In the genomic region with DNA sequence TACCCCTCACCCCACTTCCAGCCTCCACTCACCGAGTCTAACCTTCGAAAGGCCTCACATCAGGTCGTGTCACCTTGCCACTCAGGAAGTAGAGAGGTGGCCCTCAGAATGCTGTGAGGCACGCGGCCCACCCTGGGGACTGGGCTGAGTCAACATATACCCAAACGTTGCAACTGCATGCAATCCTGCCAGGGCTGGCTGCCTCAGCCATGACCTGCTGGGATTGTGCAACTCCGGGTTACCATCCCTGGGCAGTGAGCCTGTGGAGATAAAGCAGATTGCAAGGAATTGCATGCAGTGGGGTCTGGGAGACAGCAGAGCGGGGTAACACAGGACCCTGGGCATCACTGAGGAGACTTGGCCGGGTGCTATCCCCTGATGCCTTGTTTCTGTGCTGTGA, we compare ENCODE assay signal across 18 mouse cellular contexts. TPM values are rescaled to one million over a fixed set of nuclear protein-coding genes. Genes with fewer than 3 reads are reported as not detected.
DNase-seq lines count a peak whose midpoint lies in the region; ATAC-seq and TF ChIP-seq lines count a peak whose summit lies in the region.
"Had no signal": no experiment of that assay in that cellular context is flagged by ENCODE, and none has a peak within 500 bp of the region (broad histone marks: within the 10 kb centered on the region; RNA-seq: fewer than 3 reads in every experiment).

No protein-coding gene starts in this region.

- no peaks in the 10 kb centered on the region for H3K9me3 ChIP-seq in liver, embryonic 12.5 days (replicated peaks)
- no peaks in the 10 kb centered on the region for H3K9me3 ChIP-seq in hindbrain, embryonic 13.5 days
- H3K9me3 ChIP-seq in lung, postnatal 0 days (ENCODE audit: low read length), result no peaks in the 10 kb centered on the region
- H3K9me3 ChIP-seq in forebrain, embryonic 10.5 days, result no peaks in the 10 kb centered on the region
- H3K9me3 ChIP-seq: embryonic facial prominence, embryonic 13.5 days; G1E; heart, embryonic 12.5 days; neural tube, embryonic 12.5 days had no signal

- no peak overlapping the region for H3K27ac ChIP-seq in liver, embryonic 12.5 days
- no peak overlapping the region for H3K27ac ChIP-seq in hindbrain, embryonic 13.5 days
- no peak overlapping the region for H3K27ac ChIP-seq in lung, postnatal 0 days (ENCODE audit: low read length)
- no peak overlapping the region for H3K27ac ChIP-seq in forebrain, embryonic 10.5 days
- H3K27ac ChIP-seq: embryonic facial prominence, embryonic 13.5 days; neural tube, embryonic 12.5 days had no signal

- H3K4me1 ChIP-seq in liver, embryonic 12.5 days, result peaks cover 49% of the 10 kb centered on the region
- no peaks in the 10 kb centered on the region for H3K4me1 ChIP-seq in hindbrain, embryonic 13.5 days (replicated peaks)
- no peaks in the 10 kb centered on the region for H3K4me1 ChIP-seq in lung, postnatal 0 days (ENCODE audit: insufficient read depth, low read depth, low read length)
- H3K4me1 ChIP-seq in forebrain, embryonic 10.5 days, result no peaks in the 10 kb centered on the region
- H3K4me1 ChIP-seq: embryonic facial prominence, embryonic 13.5 days; neural tube, embryonic 12.5 days had no signal

- H3K4me3 ChIP-seq in liver, embryonic 12.5 days, result no peak overlapping the region
- no peak overlapping the region for H3K4me3 ChIP-seq in hindbrain, embryonic 13.5 days
- H3K4me3 ChIP-seq in lung, postnatal 0 days (ENCODE audit: low read depth, low read length), result no peak overlapping the region
- no peak overlapping the region for H3K4me3 ChIP-seq in forebrain, embryonic 10.5 days
- H3K4me3 ChIP-seq: embryonic facial prominence, embryonic 13.5 days; heart, embryonic 12.5 days; neural tube, embryonic 12.5 days had no signal

- peaks cover 49% of the 10 kb centered on the region for H3K36me3 ChIP-seq in liver, embryonic 12.5 days
- H3K36me3 ChIP-seq in hindbrain, embryonic 13.5 days, result peaks cover 41% of the 10 kb centered on the region
- no peaks in the 10 kb centered on the region for H3K36me3 ChIP-seq in lung, postnatal 0 days (ENCODE audit: insufficient read depth, low read length)
- H3K36me3 ChIP-seq in forebrain, embryonic 10.5 days (replicated peaks), result peaks cover 86% of the 10 kb centered on the region

- no peaks in the 10 kb centered on the region for H3K27me3 ChIP-seq in liver, embryonic 12.5 days (replicated peaks)
- H3K27me3 ChIP-seq in hindbrain, embryonic 13.5 days, result no peaks in the 10 kb centered on the region
- H3K27me3 ChIP-seq in lung, postnatal 0 days (replicated peaks; ENCODE audit: insufficient read depth, low read length), result no peaks in the 10 kb centered on the region
- no peaks in the 10 kb centered on the region for H3K27me3 ChIP-seq in forebrain, embryonic 10.5 days (ENCODE audit: poor library complexity, severe bottlenecking)
- H3K27me3 ChIP-seq: embryonic facial prominence, embryonic 13.5 days; heart, embryonic 12.5 days; neural tube, embryonic 12.5 days had no signal

- 69% methylated on average over 9 of the region's 9 CpGs for WGBS in liver, embryonic 12.5 days (ENCODE audit: insufficient replicate concordance)
- 92% methylated on average over 9 of the region's 9 CpGs for WGBS in hindbrain, embryonic 13.5 days
- 82% methylated on average over 9 of the region's 9 CpGs for WGBS in lung, postnatal 0 days
- 94% methylated on average over 9 of the region's 9 CpGs for WGBS in forebrain, embryonic 10.5 days

- no peak overlapping the region for H3K4me2 ChIP-seq in liver, embryonic 12.5 days
- H3K4me2 ChIP-seq in hindbrain, embryonic 13.5 days, result no peak overlapping the region
- no peak overlapping the region for H3K4me2 ChIP-seq in lung, postnatal 0 days (replicated peaks; ENCODE audit: low read depth, low read length)
- H3K4me2 ChIP-seq: embryonic facial prominence, embryonic 13.5 days; heart, embryonic 12.5 days; neural tube, embryonic 12.5 days had no signal

- peak; percentile 34; the same call in 1 of the 2 replicates for ATAC-seq in liver, embryonic 12.5 days
- ATAC-seq in hindbrain, embryonic 13.5 days (ENCODE audit: low FRiP score), result no peak
- no peak for ATAC-seq in lung, postnatal 0 days

- DNase-seq in ovary, adult 18-20 months (ENCODE audit: low spot score), result peak; percentile 59
- no peak for DNase-seq in ovary, postnatal 14 days (ENCODE audit: low spot score)
- peak; percentile 83 for DNase-seq in adrenal gland, postnatal 10 days
- no peak for DNase-seq in thymus, postnatal 25 days
- no peak for DNase-seq in lung, postnatal 0 days (ENCODE audit: low spot score)
- DNase-seq in forebrain, embryonic 10.5 days (ENCODE audit: extremely low spot score, low spot score), result no peak
- DNase-seq: cerebellum, adult 2 months; gastrocnemius, postnatal 14 days; heart, postnatal 4 days; lung, adult 2 months; midbrain, embryonic 14.5 days; thymus, postnatal 4 days had no signal

- no peak for TF ChIP-seq CTCF in lung, postnatal 0 days (IDR thresholded peaks at IDR 0.05)

- no peak for TF ChIP-seq EP300 in lung, postnatal 0 days (IDR thresholded peaks at IDR 0.05)

- H3K9ac ChIP-seq in liver, embryonic 12.5 days, result no peak overlapping the region
- H3K9ac ChIP-seq in hindbrain, embryonic 13.5 days, result no peak overlapping the region
- H3K9ac ChIP-seq in lung, postnatal 0 days (replicated peaks; ENCODE audit: low read depth), result no peak overlapping the region
- H3K9ac ChIP-seq: embryonic facial prominence, embryonic 13.5 days; heart, embryonic 12.5 days; neural tube, embryonic 12.5 days had no signal

RNA-seq across cellular contexts. Expression of a gene that starts 11.2 kb away (rescaled TPM):
- 10 to 100 TPM; 31.6 to 37.1 TPM for total RNA-seq in adrenal gland, postnatal 10 days (2021)
- polyA plus RNA-seq in liver, embryonic 12.5 days (2016; fragmentation: Nextera tagmentation; extraction: Ambion mirVana), result 44.0 and 44.1 TPM in 2 replicates
- 31.4 and 35.6 TPM in 2 replicates for polyA plus RNA-seq in hindbrain, embryonic 13.5 days (2015; fragmentation: Nextera tagmentation; extraction: Ambion mirVana)
- 12.8 and 13.3 TPM in 2 replicates for polyA plus RNA-seq in lung, postnatal 0 days (2015; fragmentation: Nextera tagmentation; extraction: Ambion mirVana)
- 56.5 and 57.6 TPM in 2 replicates for polyA plus RNA-seq in forebrain, embryonic 10.5 days (2016; fragmentation: Nextera tagmentation; extraction: Ambion mirVana)

RNA-seq across cellular contexts. Expression of a gene that starts 18.7 kb away (rescaled TPM):
- total RNA-seq in adrenal gland, postnatal 10 days (2021), result 10 to 100 TPM; 11.2 to 12.2 TPM
- 11.3 and 11.4 TPM in 2 replicates for polyA plus RNA-seq in liver, embryonic 12.5 days (2016; fragmentation: Nextera tagmentation; extraction: Ambion mirVana)
- polyA plus RNA-seq in hindbrain, embryonic 13.5 days (2015; fragmentation: Nextera tagmentation; extraction: Ambion mirVana), result 10.4 and 11.7 TPM in 2 replicates
- polyA plus RNA-seq in lung, postnatal 0 days (2015; fragmentation: Nextera tagmentation; extraction: Ambion mirVana), result 4.3 and 5.9 TPM in 2 replicates
- polyA plus RNA-seq in forebrain, embryonic 10.5 days (2016; fragmentation: Nextera tagmentation; extraction: Ambion mirVana), result 21.4 and 22.2 TPM in 2 replicates

RNA-seq across cellular contexts. Expression of a gene that starts 23.0 kb away (rescaled TPM):
- total RNA-seq in adrenal gland, postnatal 10 days (2021), result 10 to 100 TPM; 18.1 to 18.5 TPM
- polyA plus RNA-seq in liver, embryonic 12.5 days (2016; fragmentation: Nextera tagmentation; extraction: Ambion mirVana), result 24.7 and 25.1 TPM in 2 replicates
- 60.0 and 62.4 TPM in 2 replicates for polyA plus RNA-seq in hindbrain, embryonic 13.5 days (2015; fragmentation: Nextera tagmentation; extraction: Ambion mirVana)
- 20.0 and 25.9 TPM in 2 replicates for polyA plus RNA-seq in lung, postnatal 0 days (2015; fragmentation: Nextera tagmentation; extraction: Ambion mirVana)
- 58.5 and 58.6 TPM in 2 replicates for polyA plus RNA-seq in forebrain, embryonic 10.5 days (2016; fragmentation: Nextera tagmentation; extraction: Ambion mirVana)

Comparison
In these comparisons a context has a peak if more than half of its experiments do, and no peak if none do; other contexts are left out.
1. DNase-seq: peak in ovary, adult 18-20 months (single experiment) and adrenal gland, postnatal 10 days (single experiment); none in ovary, postnatal 14 days (single experiment), thymus, postnatal 25 days (single experiment), lung, postnatal 0 days (single experiment) and forebrain, embryonic 10.5 days (single experiment).